Mouse (Mus musculus): ENCODE measurements at regions not wholly inside any gene's neighbourhood (a gene's known extent, or its start where the extent isn't known, plus 50 kb on each side); places are given as distances from the start of the nearest gene placed in this dataset.

GRCm38 (mm10) chr9:118401170-118401569 lies 76.8 kb upstream of the Eomes start:
- no peaks in the 10 kb centered on the region for H3K27me3 ChIP-seq (ENCODE audit: control insufficient read depth, insufficient read depth, low read length)
- H3K36me3 ChIP-seq (ENCODE audit: control insufficient read depth, insufficient read depth, low read length) = no peaks in the 10 kb centered on the region
- H3K4me2 ChIP-seq (ENCODE audit: low read depth, severe bottlenecking) = no peak overlapping the region
- DNase-seq (ENCODE audit: low spot score) (no peak), ATAC-seq (ENCODE audit: insufficient number of reproducible peaks, low FRiP score, low TSS enrichment, low read depth) (peak; percentile 52; the same call in 1 of the 2 replicates)
- no peak overlapping the region for H3K27ac ChIP-seq (replicated peaks; ENCODE audit: low read depth, low read length)
- H3K4me3 ChIP-seq (ENCODE audit: low read depth, low read length) = no peak overlapping the region
- no peaks in the 10 kb centered on the region for H3K9me3 ChIP-seq (ENCODE audit: control insufficient read depth, low read length)
- H3K9ac ChIP-seq (ENCODE audit: low read length) = no peak overlapping the region
- H3K4me1 ChIP-seq (ENCODE audit: control insufficient read depth, insufficient read depth, low read length) = no peaks in the 10 kb centered on the region

- no peak for ATAC-seq (ENCODE audit: insufficient number of reproducible peaks, low FRiP score, low TSS enrichment, low read depth)
- H3K9ac ChIP-seq (ENCODE audit: low read length) = no peak overlapping the region
- no peak overlapping the region for H3K27ac ChIP-seq (replicated peaks; ENCODE audit: low read depth, low read length)
- H3K4me1 ChIP-seq (ENCODE audit: control insufficient read depth, insufficient read depth, low read length) = no peaks in the 10 kb centered on the region
- no peak overlapping the region for H3K4me3 ChIP-seq (ENCODE audit: low read depth, low read length)
- H3K4me2 ChIP-seq (ENCODE audit: low read depth, severe bottlenecking) = no peak overlapping the region
- no peaks in the 10 kb centered on the region for H3K36me3 ChIP-seq (ENCODE audit: control insufficient read depth, insufficient read depth, low read length)
- DNase-seq (ENCODE audit: low spot score) = no peak
- no peaks in the 10 kb centered on the region for H3K9me3 ChIP-seq (ENCODE audit: control insufficient read depth, low read length)
- H3K27me3 ChIP-seq (ENCODE audit: control insufficient read depth, insufficient read depth, low read length) = no peaks in the 10 kb centered on the region
- WGBS = 56% methylated on average over 6 of the region's 6 CpGs
These were observed 73.1 kb upstream of the Eomes start for GRCm38 (mm10) chr9:118404867-118405266.

- no peak overlapping the region for H3K9ac ChIP-seq (ENCODE audit: low read length)
- H3K27ac ChIP-seq (replicated peaks; ENCODE audit: low read depth, low read length) = no peak overlapping the region
- no peak for DNase-seq (ENCODE audit: low spot score)
- no peaks in the 10 kb centered on the region for H3K9me3 ChIP-seq (ENCODE audit: control insufficient read depth, low read length)
- ATAC-seq (ENCODE audit: insufficient number of reproducible peaks, low FRiP score, low TSS enrichment, low read depth) = no peak
- no peak overlapping the region for H3K4me2 ChIP-seq (ENCODE audit: low read depth, severe bottlenecking)
- no peaks in the 10 kb centered on the region for H3K36me3 ChIP-seq (ENCODE audit: control insufficient read depth, insufficient read depth, low read length)
- 67% methylated on average over 9 of the region's 9 CpGs for WGBS
- H3K4me3 ChIP-seq (ENCODE audit: low read depth, low read length) = no peak overlapping the region
- no peaks in the 10 kb centered on the region for H3K27me3 ChIP-seq (ENCODE audit: control insufficient read depth, insufficient read depth, low read length)
- no peaks in the 10 kb centered on the region for H3K4me1 ChIP-seq (ENCODE audit: control insufficient read depth, insufficient read depth, low read length)
These were observed 72.0 kb upstream of the Eomes start for GRCm38 (mm10) chr9:118405926-118406518.

GRCm38 (mm10) chr9:118416032-118416431 lies 62.0 kb upstream of the Eomes start:
- Histone ChIP-seq H3K9ac (ENCODE audit: low read length) (no peak overlapping the region), H3K27ac (replicated peaks; ENCODE audit: low read depth, low read length) (no peak overlapping the region), H3K4me1 (ENCODE audit: control insufficient read depth, insufficient read depth, low read length) (no peaks in the 10 kb centered on the region), H3K4me2 (ENCODE audit: low read depth, severe bottlenecking) (no peak overlapping the region), H3K27me3 (ENCODE audit: control insufficient read depth, insufficient read depth, low read length) (no peaks in the 10 kb centered on the region), H3K9me3 (ENCODE audit: control insufficient read depth, low read length) (no peaks in the 10 kb centered on the region), H3K36me3 (ENCODE audit: control insufficient read depth, insufficient read depth, low read length) (no peaks in the 10 kb centered on the region), H3K4me3 (ENCODE audit: low read depth, low read length) (no peak overlapping the region)
- ATAC-seq (ENCODE audit: insufficient number of reproducible peaks, low FRiP score, low TSS enrichment, low read depth) (no peak), DNase-seq (ENCODE audit: low spot score) (no peak)
- WGBS = 77% methylated on average over 4 of the region's 4 CpGs

- Histone ChIP-seq H3K27ac (replicated peaks; ENCODE audit: low read depth, low read length) (no peak overlapping the region), H3K36me3 (ENCODE audit: control insufficient read depth, insufficient read depth, low read length) (no peaks in the 10 kb centered on the region), H3K9ac (ENCODE audit: low read length) (no peak overlapping the region), H3K4me1 (ENCODE audit: control insufficient read depth, insufficient read depth, low read length) (no peaks in the 10 kb centered on the region), H3K9me3 (ENCODE audit: control insufficient read depth, low read length) (no peaks in the 10 kb centered on the region), H3K4me3 (ENCODE audit: low read depth, low read length) (no peak overlapping the region), H3K27me3 (ENCODE audit: control insufficient read depth, insufficient read depth, low read length) (no peaks in the 10 kb centered on the region), H3K4me2 (ENCODE audit: low read depth, severe bottlenecking) (no peak overlapping the region)
- DNase-seq (ENCODE audit: low spot score) (no peak), ATAC-seq (ENCODE audit: insufficient number of reproducible peaks, low FRiP score, low TSS enrichment, low read depth) (no peak)
- 86% methylated on average over 6 of the region's 6 CpGs for WGBS
These were observed 61.5 kb upstream of the Eomes start for GRCm38 (mm10) chr9:118416475-118416874.

GRCm38 (mm10) chr9:118424344-118424743 lies 53.7 kb upstream of the Eomes start:
- 76% methylated on average over 6 of the region's 6 CpGs for WGBS
- no peaks in the 10 kb centered on the region for H3K36me3 ChIP-seq (ENCODE audit: control insufficient read depth, insufficient read depth, low read length)
- H3K9ac ChIP-seq (ENCODE audit: low read length) = no peak overlapping the region
- H3K4me1 ChIP-seq (ENCODE audit: control insufficient read depth, insufficient read depth, low read length) = no peaks in the 10 kb centered on the region
- no peaks in the 10 kb centered on the region for H3K9me3 ChIP-seq (ENCODE audit: control insufficient read depth, low read length)
- H3K4me2 ChIP-seq (ENCODE audit: low read depth, severe bottlenecking) = no peak overlapping the region
- no peaks in the 10 kb centered on the region for H3K27me3 ChIP-seq (ENCODE audit: control insufficient read depth, insufficient read depth, low read length)
- ATAC-seq (ENCODE audit: insufficient number of reproducible peaks, low FRiP score, low TSS enrichment, low read depth) = no peak
- no peak overlapping the region for H3K27ac ChIP-seq (replicated peaks; ENCODE audit: low read depth, low read length)
- no peak for DNase-seq (ENCODE audit: low spot score)
- no peak overlapping the region for H3K4me3 ChIP-seq (ENCODE audit: low read depth, low read length)

Data from limb, embryonic 11.5 days (tissue).